Mouse (Mus musculus) heart, postnatal 0 days (tissue): Measurements from ENCODE around the gene Tns1. TPM values are rescaled to one million over a fixed set of nuclear protein-coding genes. Genes with fewer than 3 reads are reported as not detected.

ENCODE experiments used
- ATAC-seq: fragments of 200-750 bp; cut with Nextera tagmentation; 2 replicates; pipeline ENCODE4 v1.8.0; 2017; ENCODE audit warnings: low read depth, moderate number of reproducible peaks, moderate library complexity; ENCODE audit not compliant: insufficient read depth
- DNase-seq: peaks from one replicate; pipeline ENCODE4 v3.0.0-alpha.2; 2016; ENCODE audit warnings: low spot score
- H3K27ac ChIP-seq: fragments of 300-500 bp; sonication (generic); 2 replicates; pipeline ENCODE4 v1.5.1; 2014; ENCODE audit warnings: low read depth, mild to moderate bottlenecking
- H3K27me3 ChIP-seq: fragments of 300-500 bp; sonication (generic); 2 replicates; pipeline ENCODE4 v1.6.1; 2014; ENCODE audit warnings: low read length, mixed read lengths; ENCODE audit not compliant: control insufficient read depth, insufficient read depth
- H3K36me3 ChIP-seq: fragments of 300-500 bp; sonication (generic); replicated peaks from 2 replicates; pipeline ENCODE4 v1.6.1; 2014; ENCODE audit warnings: low read length, mixed read lengths; ENCODE audit not compliant: control insufficient read depth, insufficient read depth
- H3K4me1 ChIP-seq: fragments of 300-500 bp; sonication (generic); 2 replicates; pipeline ENCODE4 v1.6.1; 2014; ENCODE audit warnings: antibody characterized with exemption; ENCODE audit not compliant: control insufficient read depth, insufficient read depth
- H3K4me2 ChIP-seq: fragments of 300-500 bp; sonication (generic); 2 replicates; pipeline ENCODE4 v1.6.1; 2014; ENCODE audit warnings: low read depth, mild to moderate bottlenecking, low read length, moderate library complexity
- H3K4me3 ChIP-seq: fragments of 300-500 bp; sonication (generic); 2 replicates; pipeline ENCODE4 v1.5.1; 2014; ENCODE audit warnings: low read depth, low read length
- H3K9ac ChIP-seq: fragments of 300-500 bp; sonication (generic); replicated peaks from 2 replicates; pipeline ENCODE4 v1.6.1; 2014; ENCODE audit warnings: low read depth, low read length, mixed read lengths
- H3K9me3 ChIP-seq: fragments of 300-500 bp; sonication (generic); replicated peaks from 2 replicates; pipeline ENCODE4 v1.6.1; 2016; ENCODE audit warnings: low read length; ENCODE audit not compliant: control insufficient read depth
- CTCF ChIP-seq: IDR thresholded peaks from 2 replicates; pipeline ENCODE4 v1.5.1; 2016; ENCODE audit warnings: antibody characterized with exemption, control low read depth, low read depth
- EP300 ChIP-seq: IDR thresholded peaks from 2 replicates; pipeline ENCODE4 v1.6.1; 2016; ENCODE audit warnings: antibody characterized with exemption, low read depth
- WGBS: fragments of 180-500 bp; shearing (Covaris S2); extraction: QIAGEN DNeasy Blood & Tissue Kit; methylation state at CpG from one replicate; pipeline ENCODE4 v1.1.7; 2014; 5-methylcytosine and 5-hydroxymethylcytosine counted together
- polyA plus RNA-seq: library from polyadenylated mRNA; unstranded; fragments of >200 nt; fragmentation: Nextera tagmentation; extraction: Ambion mirVana; gene quantifications from 2 replicates; pipeline ENCODE4 v1.2.1, GENCODE M21; 2015
- total RNA-seq: library from RNA; depleted of rRNA; stranded (reverse); fragments of >200 nt; gene quantifications from 2 replicates; pipeline ENCODE4 v1.2.3, GENCODE M21; 2014; ENCODE audit warnings: low replicate concordance

The Tns1 gene
- total and polyA plus RNA-seq, 2 experiments from 2014 or later: 125 to 458 TPM

GRCm38 (mm10) chr1:74042711-74043467 is 81.4 kb downstream of the Tns1 start:
- no peaks in the 10 kb centered on the region for H3K36me3 ChIP-seq
- H3K27me3 ChIP-seq: no peaks in the 10 kb centered on the region
- H3K9ac ChIP-seq: peak overlapping the region; percentile 25; the same call in 1 of the 2 replicates
- H3K27ac ChIP-seq: peak overlapping the region; percentile 73
- H3K4me2 ChIP-seq: no peak overlapping the region; the same call in 1 of the 2 replicates
- ATAC-seq (peak; percentile 44; the same call in 1 of the 2 replicates), DNase-seq (no peak)
- TF ChIP-seq EP300 (no peak), CTCF (no peak)
- WGBS: 27% methylated on average over 3 of the region's 3 CpGs
- no peaks in the 10 kb centered on the region for H3K9me3 ChIP-seq
- H3K4me1 ChIP-seq: peaks cover 83% of the 10 kb centered on the region
- no peak overlapping the region for H3K4me3 ChIP-seq

GRCm38 (mm10) chr1:74041692-74042091 is 82.6 kb downstream of the Tns1 start:
- Histone ChIP-seq H3K4me2 (no peak overlapping the region), H3K36me3 (no peaks in the 10 kb centered on the region), H3K9me3 (no peaks in the 10 kb centered on the region), H3K27ac (peak overlapping the region; percentile 73), H3K9ac (peak overlapping the region; percentile 7; the same call in 1 of the 2 replicates), H3K27me3 (no peaks in the 10 kb centered on the region), H3K4me3 (no peak overlapping the region), H3K4me1 (peaks cover 79% of the 10 kb centered on the region)
- DNase-seq: no peak
- 15% methylated on average over 8 of the region's 8 CpGs for WGBS
- ATAC-seq: no peak
- TF ChIP-seq CTCF (no peak), EP300 (no peak)

- DNase-seq (no peak), ATAC-seq (no peak)
- Histone ChIP-seq H3K9me3 (no peaks in the 10 kb centered on the region), H3K4me2 (0 out of 2 replicates have a peak overlapping the region, but pooled peaks have one; percentile 5), H3K9ac (peak overlapping the region; percentile 15; the same call in 1 of the 2 replicates), H3K27me3 (no peaks in the 10 kb centered on the region), H3K27ac (peak overlapping the region; percentile 73), H3K4me1 (peaks cover 80% of the 10 kb centered on the region), H3K36me3 (no peaks in the 10 kb centered on the region), H3K4me3 (no peak overlapping the region)
- WGBS: 37% methylated on average over 7 of the region's 7 CpGs
- no peak for TF ChIP-seq CTCF
- no peak for TF ChIP-seq EP300
These were observed 83.1 kb downstream of the Tns1 start for GRCm38 (mm10) chr1:74041178-74041577.

GRCm38 (mm10) chr1:74036560-74037390 is 87.5 kb downstream of the Tns1 start:
- Histone ChIP-seq H3K9ac (peak overlapping the region; percentile 72), H3K4me3 (peak overlapping the region; percentile 74), H3K27ac (peak overlapping the region; percentile 94), H3K27me3 (no peaks in the 10 kb centered on the region), H3K4me2 (peak overlapping the region; percentile 74), H3K9me3 (no peaks in the 10 kb centered on the region), H3K36me3 (0 out of 2 replicates have a peak, but pooled peaks cover 9% of the 10 kb centered on the region), H3K4me1 (peaks cover 90% of the 10 kb centered on the region)
- DNase-seq: no peak
- ATAC-seq: peak; percentile 54
- WGBS: 5% methylated on average over 33 of the region's 40 CpGs
- TF ChIP-seq CTCF (peak; percentile 55), EP300 (no peak; the same call in 1 of the 2 replicates)

- Histone ChIP-seq H3K9ac (peak overlapping the region; percentile 72), H3K9me3 (no peaks in the 10 kb centered on the region), H3K4me2 (peak overlapping the region; percentile 74), H3K36me3 (0 out of 2 replicates have a peak, but pooled peaks cover 9% of the 10 kb centered on the region), H3K27me3 (no peaks in the 10 kb centered on the region), H3K27ac (peak overlapping the region; percentile 94), H3K4me3 (peak overlapping the region; percentile 74), H3K4me1 (peaks cover 90% of the 10 kb centered on the region)
- ATAC-seq (no peak), DNase-seq (no peak)
- WGBS: 46% methylated on average over 3 of the region's 3 CpGs
- TF ChIP-seq CTCF: no peak
- no peak for TF ChIP-seq EP300
These were observed 88.2 kb downstream of the Tns1 start for GRCm38 (mm10) chr1:74035912-74036489.
